Mouse (Mus musculus) erythroblast, adult 5-6 weeks (primary cell): Measurements from ENCODE around the gene Rrm2. TPM values are rescaled to one million over a fixed set of nuclear protein-coding genes. Genes with fewer than 3 reads are reported as not detected.

ENCODE experiments used
- ATAC-seq: replicated peaks from 2 replicates; pipeline ENCODE4 v1.8.0; 2016; ENCODE audit warnings: moderate number of reproducible peaks, mild to moderate bottlenecking, moderate TSS enrichment, inconsistent platforms; ENCODE audit not compliant: poor library complexity, low FRiP score, severe bottlenecking
- total RNA-seq, 2 experiments: library from RNA; stranded (forward) in 1 of 2; stranded (reverse) in 1 of 2; fragments of 150-400 nt in 1 of 2; fragments of 200-764, 138-1000 nt in 1 of 2; gene quantifications; 2 replicates each; pipeline versions ENCODE4 v1.2.3 to v1.2.4; 2015 to 2017; ENCODE audit warnings: low replicate concordance in 2 of 2

Rrm2 gene
- total RNA-seq (2015; ENCODE audit: low replicate concordance) (113 and 145 TPM in 2 replicates), total RNA-seq (2017; ENCODE audit: low replicate concordance) (150 and 198 TPM in 2 replicates)

GRCm38 (mm10) chr12:24707954-24708823, at the start of gene Rrm2:
TSS of gene Rrm2 (plus strand) at chr12:24708241.
- peak; percentile 54 for ATAC-seq

GRCm38 (mm10) chr12:24658998-24659397, 49.0 kb upstream of the Rrm2 start:
- no peak for ATAC-seq

- no peak for ATAC-seq
These were observed 48.1 kb upstream of the Rrm2 start for GRCm38 (mm10) chr12:24659923-24660322.

GRCm38 (mm10) chr12:24661100-24661499, 46.9 kb upstream of the Rrm2 start:
- ATAC-seq: no peak

- ATAC-seq: no peak
These were observed 45.9 kb upstream of the Rrm2 start for GRCm38 (mm10) chr12:24662131-24662530.

GRCm38 (mm10) chr12:24680096-24680491, 27.9 kb upstream of the Rrm2 start:
- no peak for ATAC-seq

GRCm38 (mm10) chr12:24680492-24681285, 27.4 kb upstream of the Rrm2 start:
- no peak for ATAC-seq

GRCm38 (mm10) chr12:24681286-24682023, 26.6 kb upstream of the Rrm2 start, which contains the start of gene Cys1:
TSS of gene Cys1 (minus strand) at chr12:24681813.
- ATAC-seq: peak; percentile 80

- no peak for ATAC-seq
These were observed 25.5 kb upstream of the Rrm2 start for GRCm38 (mm10) chr12:24682563-24682962.

GRCm38 (mm10) chr12:24683461-24683860, 24.6 kb upstream of the Rrm2 start:
- ATAC-seq: no peak

GRCm38 (mm10) chr12:24686038-24686695, 21.9 kb upstream of the Rrm2 start:
- no peak for ATAC-seq

- no peak for ATAC-seq
These were observed 21.2 kb upstream of the Rrm2 start for GRCm38 (mm10) chr12:24686696-24687346.

- no peak for ATAC-seq
These were observed 17.7 kb upstream of the Rrm2 start for GRCm38 (mm10) chr12:24690351-24690750.

- peak; percentile 91 for ATAC-seq
These were observed 11.2 kb upstream of the Rrm2 start for GRCm38 (mm10) chr12:24696500-24697483.

GRCm38 (mm10) chr12:24697484-24698204, 10.4 kb upstream of the Rrm2 start:
- ATAC-seq: peak; percentile 50

- no peak for ATAC-seq
These were observed 9.5 kb upstream of the Rrm2 start for GRCm38 (mm10) chr12:24698514-24698913.

- ATAC-seq: no peak
These were observed 8.5 kb upstream of the Rrm2 start for GRCm38 (mm10) chr12:24699578-24699977.
